Mouse (Mus musculus) CH12.LX (cell line): ENCODE data around the gene Pofut1. TPM values are rescaled to one million over a fixed set of nuclear protein-coding genes. Genes with fewer than 3 reads are reported as not detected.

Experiments
- DNase-seq: peaks from one replicate; pipeline ENCODE4 v3.0.0-alpha.2; 2013; ENCODE audit errors: extremely low read depth
- H3K27ac ChIP-seq: 2 replicates; pipeline ENCODE4 v1.5.1; 2012; ENCODE audit warnings: low read depth, mild to moderate bottlenecking, control low read depth, moderate library complexity; ENCODE audit not compliant: insufficient read depth
- H3K27me3 ChIP-seq: replicated peaks from 2 replicates; pipeline ENCODE3; 2012; ENCODE audit warnings: inconsistent platforms
- H3K36me3 ChIP-seq, 2 experiments: replicated peaks in 1 of 2; 2 replicates each; pipeline versions ENCODE3 to v1.6.1; 2012; ENCODE audit warnings: inconsistent platforms in 1 of 2, low read length in 1 of 2, mild to moderate bottlenecking in 1 of 2, mixed read lengths in 1 of 2, moderate library complexity in 1 of 2; ENCODE audit not compliant: control insufficient read depth in 1 of 2, insufficient read depth in 1 of 2
- H3K4me1 ChIP-seq, 2 experiments: 2 replicates each; pipeline ENCODE4 v1.6.1; 2012; ENCODE audit warnings: inconsistent platforms in 1 of 2, moderate library complexity in 1 of 2; ENCODE audit not compliant: insufficient read depth in 2 of 2, control insufficient read depth in 1 of 2
- H3K4me2 ChIP-seq: 2 replicates; pipeline ENCODE4 v1.6.1; 2012; ENCODE audit warnings: low read depth, mild to moderate bottlenecking, control low read depth; ENCODE audit not compliant: poor library complexity, insufficient read depth, severe bottlenecking
- H3K4me3 ChIP-seq, 3 experiments: fragments of 150-350 bp in 1 of 3; sonication (generic) in 1 of 3; replicated peaks in 1 of 3; 2 replicates each; pipeline versions ENCODE3 to v1.5.1; 2011 to 2012; ENCODE audit warnings: low read depth in 2 of 3, low read length in 2 of 3, mild to moderate bottlenecking in 2 of 3, moderate library complexity in 2 of 3, control low read depth in 1 of 3, improper control_type of control experiment in 1 of 3, inconsistent platforms in 1 of 3, mixed read lengths in 1 of 3; ENCODE audit not compliant: poor library complexity in 1 of 3
- H3K79me2 ChIP-seq: replicated peaks from 2 replicates; pipeline ENCODE4 v1.6.1; 2012; ENCODE audit warnings: mild to moderate bottlenecking, moderate library complexity; ENCODE audit not compliant: control insufficient read depth, poor library complexity, insufficient read depth, severe bottlenecking; ENCODE audit errors: extremely low read depth
- H3K9ac ChIP-seq: 2 replicates; pipeline ENCODE4 v1.6.1; 2012; ENCODE audit warnings: low read depth, mild to moderate bottlenecking, control low read depth, moderate library complexity; ENCODE audit not compliant: insufficient read depth
- H3K9me3 ChIP-seq: replicated peaks from 2 replicates; pipeline ENCODE3; 2012; ENCODE audit warnings: low read length, inconsistent platforms, mixed read lengths
- BHLHE40 ChIP-seq: IDR thresholded peaks from 2 replicates; pipeline ENCODE4 v1.6.1; 2011; ENCODE audit warnings: mild to moderate bottlenecking, low read depth, low read length, improper control_type of control experiment
- CHD1 ChIP-seq: IDR thresholded peaks from 2 replicates; pipeline ENCODE4 v1.6.1; 2012; ENCODE audit warnings: low read depth, low read length, improper control_type of control experiment, inconsistent platforms
- CHD2 ChIP-seq: IDR thresholded peaks from 2 replicates; pipeline ENCODE4 v1.6.1; 2011; ENCODE audit warnings: low read length, improper control_type of control experiment
- ELF1 ChIP-seq: IDR thresholded peaks from 2 replicates; pipeline ENCODE4 v1.6.1; 2014; ENCODE audit warnings: low read depth, mild to moderate bottlenecking, inconsistent platforms, low read length, improper control_type of control experiment
- EP300 ChIP-seq: IDR thresholded peaks from 2 replicates; pipeline ENCODE4 v1.6.1; 2011; ENCODE audit warnings: low read length, improper control_type of control experiment
- ETS1 ChIP-seq: conservative IDR thresholded peaks from 2 replicates; pipeline ENCODE4 v1.6.1; 2012; ENCODE audit warnings: low read depth, mild to moderate bottlenecking, inconsistent platforms, low read length, improper control_type of control experiment, moderate library complexity
- KAT2A ChIP-seq: IDR thresholded peaks from 2 replicates; pipeline ENCODE4 v1.6.1; 2012; ENCODE audit warnings: low read length, improper control_type of control experiment, inconsistent platforms; ENCODE audit not compliant: insufficient replicate concordance
- MAX ChIP-seq: IDR thresholded peaks from 2 replicates; pipeline ENCODE4 v1.6.1; 2011; ENCODE audit warnings: low read length, improper control_type of control experiment
- MEF2A ChIP-seq: IDR thresholded peaks from 2 replicates; pipeline ENCODE4 v1.6.1; 2014; ENCODE audit warnings: low read depth, mild to moderate bottlenecking, inconsistent platforms, low read length, improper control_type of control experiment, borderline replicate concordance
- MXI1 ChIP-seq: IDR thresholded peaks from 2 replicates; pipeline ENCODE4 v1.6.1; 2011; ENCODE audit warnings: mild to moderate bottlenecking, low read depth, low read length, improper control_type of control experiment
- NRF1 ChIP-seq: IDR thresholded peaks from 2 replicates; pipeline ENCODE4 v1.6.1; 2014; ENCODE audit warnings: low read depth, mild to moderate bottlenecking, inconsistent platforms, low read length, improper control_type of control experiment, moderate library complexity
- PAX5 ChIP-seq: IDR thresholded peaks from 2 replicates; pipeline ENCODE4 v1.6.1; 2012; ENCODE audit warnings: low read length, inconsistent platforms, mixed read lengths
- POLR2A ChIP-seq: IDR thresholded peaks from 2 replicates; pipeline ENCODE4 v1.6.1; 2011; ENCODE audit warnings: low read depth, mild to moderate bottlenecking, improper control_type of control experiment, low read length
- RAD21 ChIP-seq: IDR thresholded peaks from 2 replicates; pipeline ENCODE4 v1.6.1; 2011; ENCODE audit warnings: low read depth, mild to moderate bottlenecking, low read length, improper control_type of control experiment, moderate library complexity
- SIN3A ChIP-seq: IDR thresholded peaks from 2 replicates; pipeline ENCODE4 v1.6.1; 2012; ENCODE audit warnings: low read length, improper control_type of control experiment, inconsistent platforms
- SMC3 ChIP-seq: IDR thresholded peaks from 2 replicates; pipeline ENCODE4 v1.6.1; 2011; ENCODE audit warnings: low read depth, low read length, improper control_type of control experiment
- TBP ChIP-seq: conservative IDR thresholded peaks from 2 replicates; pipeline ENCODE4 v1.6.1; 2011; ENCODE audit warnings: low read depth, low read length, improper control_type of control experiment
- TCF12 ChIP-seq: IDR thresholded peaks from 2 replicates; pipeline ENCODE4 v1.6.1; 2014; ENCODE audit warnings: low read depth, mild to moderate bottlenecking, inconsistent platforms, low read length, improper control_type of control experiment
- USF2 ChIP-seq: conservative IDR thresholded peaks from 2 replicates; pipeline ENCODE4 v1.6.1; 2011; ENCODE audit warnings: low read depth, low read length, improper control_type of control experiment
- ZMIZ1 ChIP-seq: IDR thresholded peaks from 2 replicates; pipeline ENCODE4 v1.6.1; 2012; ENCODE audit warnings: low read depth, mild to moderate bottlenecking, inconsistent platforms, low read length, improper control_type of control experiment
- ZNF384 ChIP-seq: IDR thresholded peaks from 2 replicates; pipeline ENCODE4 v1.6.1; 2012; ENCODE audit warnings: low read depth, low read length, improper control_type of control experiment, inconsistent platforms
- dilution Hi-C: fragments of 300-500 bp; cut with MboI; formaldehyde crosslinking; loops from 2 replicates; pipeline ENCODE4 v1.14.3; 2020; ENCODE audit warnings: low sequenced_read_pairs; ENCODE audit not compliant: extremely low pct_unique_long_range_greater_than_20kb, extremely low pct_ligation_motif_present
- in situ Hi-C: fragments of 300-500 bp; cut with MboI; formaldehyde crosslinking; loops from 3 replicates; pipeline ENCODE4 v1.14.3; 2019; ENCODE audit warnings: low sequenced_read_pairs, low pct_ligation_motif_present, low pct_unique_long_range_greater_than_20kb, mixed read lengths
- polyA plus RNA-seq: library from polyadenylated mRNA; unstranded; fragments of >175 nt; gene quantifications from 2 replicates; pipeline ENCODE4 v1.2.1, GENCODE M21; 2012; ENCODE audit warnings: low read depth; ENCODE audit not compliant: insufficient read length
- total RNA-seq, 2 experiments: library from RNA; depleted of rRNA; stranded (reverse); fragments of 300-350 nt in 1 of 2; fragments of >200 nt in 1 of 2; gene quantifications; 2 replicates each; pipeline ENCODE4 v1.2.3; 2012 to 2014

Pofut1 gene
- total and polyA plus RNA-seq, 3 experiments = 15.0 to 25.6 (median 22.8) TPM

- H3K36me3 ChIP-seq = peaks cover 13 to 52% of the 10 kb centered on the region in 2 experiments
- no peaks in the 10 kb centered on the region for H3K9me3 ChIP-seq
- H3K27me3 ChIP-seq = no peaks in the 10 kb centered on the region
- no peaks in the 10 kb centered on the region for H3K79me2 ChIP-seq
- TF ChIP-seq BHLHE40 = peak; percentile 35; the same call in 1 of the 2 replicates
- TF ChIP-seq MXI1 = 0 out of 2 replicates have a peak, but pooled peaks have one; percentile 19
- peak; percentile 47 for TF ChIP-seq POLR2A
- TF ChIP-seq ELF1 = peak; percentile 50
- TF ChIP-seq TBP = no peak
- TF ChIP-seq USF2 = no peak
- peak; percentile 50; the same call in 1 of the 2 replicates for TF ChIP-seq ZNF384
- TF ChIP-seq TCF12 = 0 out of 2 replicates have a peak, but pooled peaks have one; percentile 38
- no peak for TF ChIP-seq KAT2A
- dilution Hi-C loops = no loop called here
- H3K4me3 ChIP-seq = peak within 1 kb of the TSS; percentile 67 to 83 (median 71)
- in situ Hi-C loops = no loop called here
- peaks cover 13 to 72% of the 10 kb centered on the region in 2 experiments for H3K4me1 ChIP-seq
- H3K4me2 ChIP-seq = peak within 1 kb of the TSS; percentile 80
- H3K27ac ChIP-seq = peak within 1 kb of the TSS; percentile 50; the same call in 1 of the 2 replicates
- peak within 1 kb of the TSS; percentile 81 for H3K9ac ChIP-seq
- DNase-seq = no peak
Measured at GRCm38 (mm10) chr2:153224946-153225594, 16.3 kb upstream of the Pofut1 start, which contains the start of gene Tspyl3. Gene Tspyl3, minus strand, starts transcription at chr2:153225441.

- H3K4me2 ChIP-seq = peak overlapping the region; percentile 80
- in situ Hi-C loops (no loop called here), dilution Hi-C loops (no loop called here)
- no peak overlapping the region; the same call in 1 of the 2 replicates for H3K27ac ChIP-seq
- peaks cover 18 to 52% of the 10 kb centered on the region in 2 experiments for H3K36me3 ChIP-seq
- no peak for DNase-seq
- no peaks in the 10 kb centered on the region for H3K27me3 ChIP-seq
- peak overlapping the region; percentile 67 to 83 (median 71) for H3K4me3 ChIP-seq
- peaks cover 14 to 77% of the 10 kb centered on the region in 2 experiments for H3K4me1 ChIP-seq
- H3K9me3 ChIP-seq = no peaks in the 10 kb centered on the region
- no peaks in the 10 kb centered on the region for H3K79me2 ChIP-seq
- H3K9ac ChIP-seq = peak overlapping the region; percentile 81
- 0 out of 2 replicates have a peak, but pooled peaks have one; percentile 3 for TF ChIP-seq ZMIZ1
- no peak; the same call in 1 of the 2 replicates for TF ChIP-seq MAX
Measured at GRCm38 (mm10) chr2:153225595-153225953, 15.8 kb upstream of the Pofut1 start.

- H3K27me3 ChIP-seq = no peaks in the 10 kb centered on the region
- H3K4me3 ChIP-seq = no peak overlapping the region
- H3K36me3 ChIP-seq = peaks cover 40 to 57% of the 10 kb centered on the region in 2 experiments
- in situ Hi-C loops (no loop called here), dilution Hi-C loops (no loop called here)
- H3K4me2 ChIP-seq = no peak overlapping the region
- H3K9me3 ChIP-seq = no peaks in the 10 kb centered on the region
- H3K27ac ChIP-seq = no peak overlapping the region
- no peak for DNase-seq
- TF ChIP-seq TCF12 (no peak), NRF1 (no peak), EP300 (no peak), MAX (no peak), MXI1 (no peak), POLR2A (no peak), SMC3 (no peak), CHD2 (no peak), ETS1 (no peak), RAD21 (no peak), ZNF384 (no peak), SIN3A (no peak), MEF2A (no peak), PAX5 (no peak), ELF1 (no peak), CHD1 (no peak)
- peaks cover 15 to 78% of the 10 kb centered on the region in 2 experiments for H3K4me1 ChIP-seq
- H3K79me2 ChIP-seq = no peaks in the 10 kb centered on the region
- no peak overlapping the region for H3K9ac ChIP-seq
Measured at GRCm38 (mm10) chr2:153227959-153228358, 13.4 kb upstream of the Pofut1 start.
